Mouse (Mus musculus) kidney, adult 2 months (tissue): ENCODE measurements around the gene Tmed2.

ENCODE experiments used
- CTCF ChIP-seq: fragments of 200-500 bp; conservative IDR thresholded peaks from 2 replicates; pipeline ENCODE4 v1.5.1; 2011; ENCODE audit warnings: low read depth, mild to moderate bottlenecking, control low read depth, low read length, moderate library complexity, mixed read lengths; ENCODE audit not compliant: insufficient read depth, insufficient read length
- POLR2A ChIP-seq: fragments of 200-500 bp; IDR thresholded peaks from one replicate; pipeline ENCODE4 v1.6.1; 2011; ENCODE audit warnings: low read depth, low read length, control low read depth

GRCm38 (mm10) chr5:124575467-124575866, 35.0 kb downstream of the Tmed2 start:
- TF ChIP-seq CTCF, result no peak
- no peak for TF ChIP-seq POLR2A
